Mouse (Mus musculus) neural tube, embryonic 12.5 days (tissue): ENCODE results near the gene Lsm10. TPM values are rescaled to one million over a fixed set of nuclear protein-coding genes. Genes with fewer than 3 reads are reported as not detected.

Experiments
- ATAC-seq: fragments of 200-750 bp; cut with Nextera tagmentation; 2 replicates; pipeline ENCODE4 v1.8.0; 2017; ENCODE audit warnings: low read depth, mild to moderate bottlenecking, moderate TSS enrichment, moderate library complexity; ENCODE audit not compliant: low FRiP score
- H3K27ac ChIP-seq: fragments of 300-500 bp; sonication (generic); 2 replicates; pipeline ENCODE4 v1.5.1; 2016
- H3K27me3 ChIP-seq: fragments of 300-500 bp; sonication (generic); replicated peaks from 2 replicates; pipeline ENCODE4 v1.6.1; 2016; ENCODE audit warnings: mild to moderate bottlenecking
- H3K36me3 ChIP-seq: fragments of 300-500 bp; sonication (generic); 2 replicates; pipeline ENCODE4 v1.6.1; 2016; ENCODE audit warnings: mild to moderate bottlenecking
- H3K4me1 ChIP-seq: fragments of 300-500 bp; sonication (generic); 2 replicates; pipeline ENCODE4 v1.6.1; 2016
- H3K4me2 ChIP-seq: fragments of 300-500 bp; sonication (generic); replicated peaks from 2 replicates; pipeline ENCODE4 v1.6.1; 2016; ENCODE audit warnings: mild to moderate bottlenecking
- H3K4me3 ChIP-seq: fragments of 300-500 bp; sonication (generic); 2 replicates; pipeline ENCODE4 v1.5.1; 2016
- H3K9ac ChIP-seq: fragments of 300-500 bp; sonication (generic); 2 replicates; pipeline ENCODE4 v1.6.1; 2016; ENCODE audit warnings: mild to moderate bottlenecking
- H3K9me3 ChIP-seq: fragments of 300-500 bp; sonication (generic); 2 replicates; pipeline ENCODE4 v1.6.1; 2016; ENCODE audit warnings: mild to moderate bottlenecking
- WGBS: fragments of 180-500 bp; shearing (Covaris S2); methylation state at CpG from one replicate; pipeline ENCODE4 v1.1.7; 2016; 5-methylcytosine and 5-hydroxymethylcytosine counted together
- polyA plus RNA-seq: library from polyadenylated mRNA; unstranded; fragments of >200 nt; fragmentation: Nextera tagmentation; extraction: Ambion mirVana; gene quantifications from 2 replicates; pipeline ENCODE4 v1.2.1, GENCODE M21; 2016

Gene Lsm10
- 38.8 and 38.9 TPM in 2 replicates for polyA plus RNA-seq

GRCm38 (mm10) chr4:126096464-126097111 is at the start of gene Lsm10:
Gene Lsm10, plus strand, starts transcription at chr4:126096623.
- H3K4me2 ChIP-seq = peak within 1 kb of the TSS; percentile 66
- H3K9ac ChIP-seq = peak within 1 kb of the TSS; percentile 67
- no peaks in the 10 kb centered on the region for H3K27me3 ChIP-seq
- H3K27ac ChIP-seq = no peak within 1 kb of the TSS
- H3K36me3 ChIP-seq = peaks cover 8% of the 10 kb centered on the region; the same call in 1 of the 2 replicates
- 4% methylated on average over 37 of the region's 37 CpGs for WGBS
- peaks cover 8% of the 10 kb centered on the region for H3K4me1 ChIP-seq
- peak; percentile 96 for ATAC-seq
- peak within 1 kb of the TSS; percentile 54 for H3K4me3 ChIP-seq
- H3K9me3 ChIP-seq = no peaks in the 10 kb centered on the region

DNA sequence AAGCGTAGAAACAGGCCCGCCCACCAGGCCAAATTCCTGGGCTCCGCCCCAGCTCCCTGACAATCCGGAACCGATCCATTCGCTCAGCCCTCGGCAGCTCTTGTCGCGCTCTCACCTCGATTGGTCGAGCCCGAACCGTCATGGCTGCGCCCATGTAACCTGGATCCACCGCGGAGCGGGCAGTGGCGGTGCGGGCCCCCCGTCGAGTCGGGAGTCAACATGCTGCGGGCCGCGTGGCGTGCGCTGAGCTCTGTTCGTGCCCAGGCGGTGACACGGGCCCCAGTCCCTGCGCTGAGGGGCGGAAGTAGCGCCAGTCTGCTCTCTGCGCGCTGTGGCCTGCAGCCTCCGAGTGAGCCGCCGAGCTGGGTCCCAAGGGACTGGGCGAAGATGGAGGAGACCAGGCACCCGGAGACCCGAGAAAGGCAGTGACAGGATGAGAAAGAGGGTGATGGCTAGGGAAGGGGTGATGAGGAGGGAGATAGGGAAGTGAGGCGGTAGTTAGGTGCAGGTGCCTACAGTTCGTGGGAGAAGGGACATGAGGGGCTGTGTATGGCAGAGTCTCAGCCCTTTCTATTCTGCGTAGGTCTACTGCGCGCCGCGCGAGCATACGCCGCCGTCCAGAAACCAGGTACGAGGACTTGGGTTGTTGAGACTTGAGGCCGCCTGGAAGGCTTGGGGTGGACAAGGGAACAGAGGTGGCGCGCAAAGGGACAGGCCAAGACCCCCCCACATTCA is 49.4 kb upstream of the Lsm10 start, which contains the start of gene Mrps15:
Mrps15 (plus strand) TSS at position 75 of the 735 bp plus-strand sequence.
- Histone ChIP-seq H3K4me2 (peak within 1 kb of the TSS; percentile 93), H3K9me3 (no peaks in the 10 kb centered on the region), H3K27ac (peak within 1 kb of the TSS; percentile 72), H3K9ac (peak within 1 kb of the TSS; percentile 82), H3K4me3 (peak within 1 kb of the TSS; percentile 92), H3K27me3 (no peaks in the 10 kb centered on the region), H3K36me3 (peaks cover 16% of the 10 kb centered on the region), H3K4me1 (peaks cover 15% of the 10 kb centered on the region)
- under 1% methylated on average over 56 of the region's 56 CpGs for WGBS
- ATAC-seq = peak; percentile 94

DNA sequence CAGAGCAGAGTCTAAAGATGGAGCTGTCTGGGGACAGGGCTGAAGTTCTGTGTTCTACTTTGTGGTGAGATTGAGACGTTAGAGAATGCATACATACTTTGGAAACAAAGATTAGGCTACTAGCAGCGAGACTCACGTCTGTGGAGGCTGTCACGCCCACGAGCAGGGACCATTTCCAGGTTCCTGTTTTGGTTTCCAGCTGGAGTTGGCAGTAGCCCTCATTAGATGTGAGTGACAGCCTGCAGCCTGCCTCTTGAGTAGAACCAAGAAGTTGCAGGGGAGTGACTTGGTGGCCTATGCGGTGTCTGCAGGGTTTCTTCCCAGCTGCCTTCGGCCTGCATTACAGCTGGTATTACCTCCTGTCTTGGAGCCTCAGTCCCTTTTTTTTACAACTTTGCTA is 44.8 kb upstream of the Lsm10 start:
- Histone ChIP-seq H3K4me2 (no peak overlapping the region), H3K9ac (no peak overlapping the region), H3K36me3 (peaks cover 48% of the 10 kb centered on the region), H3K4me3 (no peak overlapping the region), H3K4me1 (peaks cover 15% of the 10 kb centered on the region), H3K27me3 (no peaks in the 10 kb centered on the region), H3K27ac (no peak overlapping the region), H3K9me3 (no peaks in the 10 kb centered on the region)
- 88% methylated on average over 7 of the region's 7 CpGs for WGBS
- no peak for ATAC-seq

- H3K9me3 ChIP-seq = no peaks in the 10 kb centered on the region
- H3K27me3 ChIP-seq = no peaks in the 10 kb centered on the region
- 15% methylated on average over 19 of the region's 19 CpGs for WGBS
- peaks cover 30% of the 10 kb centered on the region for H3K36me3 ChIP-seq
- H3K27ac ChIP-seq = no peak overlapping the region; the same call in 1 of the 2 replicates
- peak overlapping the region; percentile 65 for H3K4me3 ChIP-seq
- ATAC-seq = peak; percentile 3; the same call in 1 of the 2 replicates
- peak overlapping the region; percentile 64 for H3K4me2 ChIP-seq
- peaks cover 18% of the 10 kb centered on the region for H3K4me1 ChIP-seq
- peak overlapping the region; percentile 51 for H3K9ac ChIP-seq
Observed at GRCm38 (mm10) chr4:126057207-126058133, 39.0 kb upstream of the Lsm10 start.

DNA sequence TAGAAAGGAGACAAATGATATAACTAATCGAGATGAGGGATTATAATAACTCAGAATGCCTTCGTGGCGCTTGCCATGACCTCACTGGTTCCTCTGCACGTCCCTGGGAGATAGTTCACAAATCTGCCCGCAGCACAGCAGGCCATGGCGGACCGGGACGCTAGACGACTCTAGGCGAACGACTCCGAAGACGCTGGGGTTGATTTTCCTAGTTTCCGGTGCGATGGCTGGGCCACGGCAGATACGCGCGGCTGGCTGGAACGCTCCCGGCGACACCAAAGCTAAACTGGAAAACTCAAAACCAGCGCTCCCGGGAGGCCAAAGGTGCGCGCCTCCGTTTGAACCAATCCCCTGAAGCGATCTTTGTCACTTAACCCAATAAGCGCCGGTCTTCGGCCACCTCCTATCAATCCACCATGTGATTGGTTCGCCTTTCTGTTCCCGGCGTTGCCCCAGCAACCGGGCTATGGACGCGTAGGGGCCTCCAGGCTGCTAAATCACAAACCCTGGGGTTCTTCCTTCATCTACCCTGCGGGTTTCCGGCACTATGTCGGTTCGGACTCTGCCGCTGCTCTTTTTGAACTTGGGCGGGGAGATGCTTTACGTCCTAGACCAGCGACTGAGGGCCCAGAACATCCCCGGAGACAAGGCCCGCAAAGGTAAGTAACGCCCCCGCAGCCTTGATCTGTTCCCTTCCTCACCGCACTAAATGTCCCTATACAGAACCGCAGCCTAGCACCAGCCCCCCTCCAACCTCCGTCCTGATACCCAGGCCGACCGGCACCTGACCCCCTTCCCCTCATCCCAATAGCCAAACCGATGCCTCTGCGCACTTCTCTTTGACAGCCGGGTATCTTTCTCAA is 38.1 kb upstream of the Lsm10 start, which contains the start of gene Oscp1:
Oscp1 (plus strand) TSS at position 432 of the 863 bp plus-strand sequence.
- H3K9ac ChIP-seq = peak within 1 kb of the TSS; percentile 51
- peak; percentile 98 for ATAC-seq
- H3K4me3 ChIP-seq = peak within 1 kb of the TSS; percentile 65
- WGBS = under 1% methylated on average over 57 of the region's 57 CpGs
- peaks cover 18% of the 10 kb centered on the region for H3K4me1 ChIP-seq
- no peaks in the 10 kb centered on the region for H3K9me3 ChIP-seq
- no peaks in the 10 kb centered on the region for H3K27me3 ChIP-seq
- no peak within 1 kb of the TSS; the same call in 1 of the 2 replicates for H3K27ac ChIP-seq
- H3K4me2 ChIP-seq = peak within 1 kb of the TSS; percentile 64
- H3K36me3 ChIP-seq = peaks cover 28% of the 10 kb centered on the region

GRCm38 (mm10) chr4:126058997-126059362 is 37.4 kb upstream of the Lsm10 start:
- Histone ChIP-seq H3K36me3 (peaks cover 22% of the 10 kb centered on the region), H3K27me3 (no peaks in the 10 kb centered on the region), H3K27ac (no peak overlapping the region), H3K4me1 (peaks cover 18% of the 10 kb centered on the region), H3K9ac (peak overlapping the region; percentile 51), H3K4me3 (peak overlapping the region; percentile 65), H3K4me2 (peak overlapping the region; percentile 64), H3K9me3 (no peaks in the 10 kb centered on the region)
- ATAC-seq = no peak; the same call in 1 of the 2 replicates
- 42% methylated on average over 9 of the region's 9 CpGs for WGBS

DNA sequence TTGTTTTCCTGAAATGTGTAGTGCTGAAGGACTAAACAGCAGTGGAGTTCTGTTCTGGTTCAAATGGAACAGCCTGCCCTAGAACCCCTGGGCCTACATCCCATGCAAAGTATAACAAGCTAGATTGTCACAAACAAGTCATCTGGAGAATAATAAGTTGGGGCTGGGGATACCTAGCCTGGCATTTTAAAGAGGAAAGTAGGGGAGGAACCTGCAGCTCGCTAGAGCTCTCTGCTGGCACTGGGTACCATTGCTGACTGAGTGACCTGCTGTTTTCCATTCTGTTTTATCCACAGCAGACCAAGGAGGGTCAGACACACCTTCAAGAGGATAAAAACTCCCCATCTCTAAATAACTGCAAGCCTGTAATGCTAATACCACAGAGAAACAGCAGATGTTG is 33.6 kb upstream of the Lsm10 start:
- no peaks in the 10 kb centered on the region for H3K36me3 ChIP-seq
- H3K27me3 ChIP-seq = no peaks in the 10 kb centered on the region
- no peaks in the 10 kb centered on the region for H3K9me3 ChIP-seq
- H3K4me1 ChIP-seq = peaks cover 10% of the 10 kb centered on the region
- ATAC-seq = no peak
- 63% methylated on average over 1 of the region's 1 CpGs for WGBS
- no peak overlapping the region for H3K4me2 ChIP-seq
- no peak overlapping the region for H3K4me3 ChIP-seq
- no peak overlapping the region for H3K9ac ChIP-seq
- H3K27ac ChIP-seq = no peak overlapping the region

GRCm38 (mm10) chr4:126065241-126065640 is 31.2 kb upstream of the Lsm10 start:
- no peak for ATAC-seq
- Histone ChIP-seq H3K4me2 (no peak overlapping the region), H3K27ac (no peak overlapping the region), H3K9ac (no peak overlapping the region), H3K9me3 (no peaks in the 10 kb centered on the region), H3K36me3 (no peaks in the 10 kb centered on the region), H3K27me3 (no peaks in the 10 kb centered on the region), H3K4me1 (no peaks in the 10 kb centered on the region), H3K4me3 (no peak overlapping the region)
- 88% methylated on average over 7 of the region's 7 CpGs for WGBS

- no peak overlapping the region for H3K4me2 ChIP-seq
- no peak overlapping the region for H3K27ac ChIP-seq
- H3K4me3 ChIP-seq = no peak overlapping the region
- H3K9ac ChIP-seq = no peak overlapping the region
- 80% methylated on average over 15 of the region's 15 CpGs for WGBS
- no peak for ATAC-seq
- H3K36me3 ChIP-seq = no peaks in the 10 kb centered on the region
- H3K27me3 ChIP-seq = no peaks in the 10 kb centered on the region
- no peaks in the 10 kb centered on the region for H3K4me1 ChIP-seq
- H3K9me3 ChIP-seq = no peaks in the 10 kb centered on the region
Observed at GRCm38 (mm10) chr4:126067401-126068077, 28.9 kb upstream of the Lsm10 start.

DNA sequence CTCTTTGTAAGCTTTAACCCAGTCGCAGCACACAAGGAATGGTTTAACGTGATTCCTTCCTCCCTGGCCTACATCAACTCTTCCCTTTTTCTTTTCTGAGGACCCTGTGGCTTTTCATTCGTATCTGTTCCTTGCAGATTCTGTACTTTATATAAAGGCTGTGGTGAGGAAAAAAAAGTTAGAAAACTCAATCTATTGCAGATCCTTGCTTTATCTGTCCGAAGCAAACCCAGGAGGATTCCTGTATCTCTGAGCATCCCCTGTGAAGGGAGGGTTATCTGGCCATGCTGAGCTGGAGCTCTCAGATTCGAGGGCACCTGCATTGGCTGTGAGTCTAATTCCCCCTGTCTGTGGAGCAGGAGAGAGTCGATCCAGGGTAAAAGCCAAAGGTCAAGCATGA is 27.6 kb upstream of the Lsm10 start:
- 88% methylated on average over 6 of the region's 6 CpGs for WGBS
- Histone ChIP-seq H3K4me3 (no peak overlapping the region), H3K36me3 (peaks cover 4% of the 10 kb centered on the region; the same call in 1 of the 2 replicates), H3K4me1 (no peaks in the 10 kb centered on the region), H3K27me3 (no peaks in the 10 kb centered on the region), H3K9me3 (no peaks in the 10 kb centered on the region), H3K9ac (no peak overlapping the region), H3K4me2 (no peak overlapping the region), H3K27ac (no peak overlapping the region)
- ATAC-seq = no peak

- H3K27me3 ChIP-seq = no peaks in the 10 kb centered on the region
- WGBS = 85% methylated on average over 6 of the region's 6 CpGs
- peaks cover 21% of the 10 kb centered on the region; the same call in 1 of the 2 replicates for H3K36me3 ChIP-seq
- H3K4me3 ChIP-seq = no peak overlapping the region
- H3K4me1 ChIP-seq = no peaks in the 10 kb centered on the region
- no peaks in the 10 kb centered on the region for H3K9me3 ChIP-seq
- H3K9ac ChIP-seq = no peak overlapping the region
- no peak overlapping the region for H3K27ac ChIP-seq
- no peak overlapping the region for H3K4me2 ChIP-seq
- ATAC-seq = no peak
Observed at GRCm38 (mm10) chr4:126077833-126078232, 18.6 kb upstream of the Lsm10 start.
